Mouse (Mus musculus) right cerebral cortex, adult 18-20 months (tissue): ENCODE data around the gene Slc22a1.

Source experiments
- DNase-seq: peaks from one replicate; pipeline ENCODE4 v3.0.0; 2022; ENCODE audit warnings: mixed read lengths

Gene Slc22a1

GRCm38 (mm10) chr17:12631771-12632600 lies 43.6 kb downstream of the Slc22a1 start:
- DNase-seq = no peak

- DNase-seq = no peak
Measured at GRCm38 (mm10) chr17:12630976-12631730, 44.5 kb downstream of the Slc22a1 start.

GRCm38 (mm10) chr17:12627983-12628382 lies 47.6 kb downstream of the Slc22a1 start:
- DNase-seq = no peak

GRCm38 (mm10) chr17:12619641-12620040 lies 56.0 kb downstream of the Slc22a1 start:
- DNase-seq = no peak

- no peak for DNase-seq
Measured at GRCm38 (mm10) chr17:12615429-12615828, 60.2 kb downstream of the Slc22a1 start.

GRCm38 (mm10) chr17:12614511-12615385 lies 60.9 kb downstream of the Slc22a1 start:
- no peak for DNase-seq

GRCm38 (mm10) chr17:12607202-12607601 lies 68.4 kb downstream of the Slc22a1 start:
- DNase-seq = no peak

- no peak for DNase-seq
Measured at GRCm38 (mm10) chr17:12606634-12607033, 69.0 kb downstream of the Slc22a1 start.
